Mouse (Mus musculus): ENCODE measurements around the gene Gm4869. TPM values are rescaled to one million over a fixed set of nuclear protein-coding genes. Genes with fewer than 3 reads are reported as not detected.

The Gm4869 gene
- total and polyA plus RNA-seq, 2 experiments from 2014 or later, result not detected

DNA sequence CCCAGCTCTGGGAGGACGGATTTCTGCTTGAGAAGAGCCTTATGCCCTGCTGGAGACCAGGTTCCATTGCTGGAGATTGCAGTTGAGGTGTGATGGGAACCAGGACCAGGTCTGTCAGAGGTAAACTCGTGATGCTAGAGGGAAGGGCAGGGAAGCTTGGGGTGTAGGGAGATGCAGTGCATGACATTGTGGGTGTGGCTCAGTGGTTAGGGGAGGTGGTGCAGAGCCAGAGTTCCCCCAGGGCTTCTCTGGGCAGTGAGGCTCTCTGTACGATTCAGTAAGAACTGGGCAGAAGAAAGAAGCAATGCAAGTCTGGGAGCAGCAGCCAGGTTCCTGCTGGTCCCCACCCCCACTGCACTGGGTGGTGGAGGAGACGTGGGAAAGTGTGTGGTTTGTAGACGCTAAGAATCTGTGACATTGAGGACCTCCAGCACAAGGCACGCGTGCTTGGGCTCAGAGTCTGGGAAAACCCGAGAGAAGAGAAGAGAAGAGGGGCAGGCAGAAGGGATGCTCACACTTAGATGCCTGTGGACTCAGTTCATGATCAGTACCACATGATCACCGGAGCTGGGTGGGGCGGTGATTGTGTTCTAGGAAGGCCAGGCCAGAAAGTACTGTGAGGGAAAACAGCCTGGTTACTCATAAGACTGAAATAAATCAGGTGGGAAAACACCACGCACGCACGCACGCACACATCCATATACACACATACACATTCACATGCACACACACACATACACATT is 62.2 kb downstream of the Gm4869 start:
- 76% methylated on average over 14 of the region's 14 CpGs for WGBS
- peaks cover 18% of the 10 kb centered on the region for H3K4me1 ChIP-seq (ENCODE audit: control insufficient read depth, insufficient read depth)
- no peaks in the 10 kb centered on the region for H3K9me3 ChIP-seq (replicated peaks; ENCODE audit: control insufficient read depth, low read length)
- TF ChIP-seq CTCF (IDR thresholded peaks at IDR 0.05; ENCODE audit: low read depth), result no peak
- TF ChIP-seq EP300 (IDR thresholded peaks at IDR 0.05; ENCODE audit: low read depth), result no peak
- no peak overlapping the region for H3K4me3 ChIP-seq (ENCODE audit: low read depth, low read length)
- no peak overlapping the region for H3K4me2 ChIP-seq (ENCODE audit: low read depth, low read length)
- no peaks in the 10 kb centered on the region for H3K27me3 ChIP-seq (ENCODE audit: control insufficient read depth, insufficient read depth, low read length)
- no peak overlapping the region for H3K9ac ChIP-seq (replicated peaks; ENCODE audit: low read depth, low read length)
- H3K36me3 ChIP-seq (replicated peaks; ENCODE audit: control insufficient read depth, insufficient read depth, low read length), result no peaks in the 10 kb centered on the region
- DNase-seq (ENCODE audit: low spot score) (no peak), ATAC-seq (ENCODE audit: insufficient read depth, low read depth) (no peak)
- H3K27ac ChIP-seq (ENCODE audit: low read depth), result no peak overlapping the region

DNA sequence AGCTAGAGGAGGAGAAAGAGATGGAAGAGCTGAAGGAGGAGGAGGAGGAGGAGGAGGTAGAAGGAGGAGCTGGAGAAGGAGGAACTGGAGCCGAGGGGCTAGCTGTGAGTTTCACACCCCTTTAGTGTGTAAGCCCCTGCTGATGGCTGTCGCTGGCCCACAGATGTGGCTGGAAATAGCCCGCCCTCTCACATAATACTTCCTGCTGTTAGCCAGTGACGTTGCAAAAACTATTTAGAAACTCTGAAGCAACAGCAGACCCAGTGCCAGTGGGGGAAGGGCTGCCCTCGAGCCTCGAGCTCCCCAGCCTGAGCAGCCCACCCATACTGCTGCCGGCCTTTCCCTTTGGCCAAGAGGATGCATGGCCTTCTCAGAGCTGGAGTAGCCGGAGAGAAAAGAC is 63.2 kb downstream of the Gm4869 start:
- ATAC-seq (ENCODE audit: insufficient read depth, low read depth) (no peak), DNase-seq (ENCODE audit: low spot score) (no peak)
- TF ChIP-seq EP300 (IDR thresholded peaks at IDR 0.05; ENCODE audit: low read depth) (no peak), CTCF (IDR thresholded peaks at IDR 0.05; ENCODE audit: low read depth) (no peak)
- Histone ChIP-seq H3K9me3 (replicated peaks; ENCODE audit: control insufficient read depth, low read length) (no peaks in the 10 kb centered on the region), H3K27me3 (ENCODE audit: control insufficient read depth, insufficient read depth, low read length) (no peaks in the 10 kb centered on the region), H3K4me3 (ENCODE audit: low read depth, low read length) (no peak overlapping the region), H3K4me2 (ENCODE audit: low read depth, low read length) (no peak overlapping the region), H3K27ac (ENCODE audit: low read depth) (peak overlapping the region; percentile 22; the same call in 1 of the 2 replicates), H3K36me3 (replicated peaks; ENCODE audit: control insufficient read depth, insufficient read depth, low read length) (no peaks in the 10 kb centered on the region), H3K4me1 (ENCODE audit: control insufficient read depth, insufficient read depth) (peaks cover 11% of the 10 kb centered on the region), H3K9ac (replicated peaks; ENCODE audit: low read depth, low read length) (no peak overlapping the region)
- WGBS, result 52% methylated on average over 8 of the region's 8 CpGs

DNA sequence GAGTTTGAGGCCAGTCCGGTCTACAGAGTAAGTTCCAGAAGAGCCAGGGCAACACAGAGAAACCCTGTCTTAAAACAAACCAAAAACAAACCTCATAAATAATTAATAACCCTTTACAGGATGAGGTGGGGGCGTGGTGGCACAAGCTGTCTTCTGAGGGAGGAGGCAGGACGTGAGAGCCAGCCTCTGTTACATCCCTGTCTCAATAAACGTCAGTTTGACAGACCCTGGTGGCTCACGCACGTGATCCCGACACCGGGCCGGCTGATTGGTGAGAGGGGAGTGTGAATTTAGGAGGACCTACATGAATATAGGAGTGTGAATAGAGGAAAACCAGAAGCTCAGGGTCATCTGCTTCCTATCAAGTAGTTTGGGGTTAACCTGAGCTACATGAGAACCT is 63.8 kb downstream of the Gm4869 start:
- H3K9me3 ChIP-seq (replicated peaks; ENCODE audit: control insufficient read depth, low read length), result no peaks in the 10 kb centered on the region
- DNase-seq (ENCODE audit: low spot score), result no peak
- 57% methylated on average over 9 of the region's 9 CpGs for WGBS
- TF ChIP-seq CTCF (IDR thresholded peaks at IDR 0.05; ENCODE audit: low read depth), result no peak
- no peak for TF ChIP-seq EP300 (IDR thresholded peaks at IDR 0.05; ENCODE audit: low read depth)
- H3K27me3 ChIP-seq (ENCODE audit: control insufficient read depth, insufficient read depth, low read length), result no peaks in the 10 kb centered on the region
- no peak overlapping the region for H3K9ac ChIP-seq (replicated peaks; ENCODE audit: low read depth, low read length)
- H3K4me3 ChIP-seq (ENCODE audit: low read depth, low read length), result no peak overlapping the region
- peaks cover 11% of the 10 kb centered on the region for H3K4me1 ChIP-seq (ENCODE audit: control insufficient read depth, insufficient read depth)
- H3K27ac ChIP-seq (ENCODE audit: low read depth), result no peak overlapping the region
- no peak overlapping the region for H3K4me2 ChIP-seq (ENCODE audit: low read depth, low read length)
- no peaks in the 10 kb centered on the region for H3K36me3 ChIP-seq (replicated peaks; ENCODE audit: control insufficient read depth, insufficient read depth, low read length)
- ATAC-seq (ENCODE audit: insufficient read depth, low read depth), result no peak

DNA sequence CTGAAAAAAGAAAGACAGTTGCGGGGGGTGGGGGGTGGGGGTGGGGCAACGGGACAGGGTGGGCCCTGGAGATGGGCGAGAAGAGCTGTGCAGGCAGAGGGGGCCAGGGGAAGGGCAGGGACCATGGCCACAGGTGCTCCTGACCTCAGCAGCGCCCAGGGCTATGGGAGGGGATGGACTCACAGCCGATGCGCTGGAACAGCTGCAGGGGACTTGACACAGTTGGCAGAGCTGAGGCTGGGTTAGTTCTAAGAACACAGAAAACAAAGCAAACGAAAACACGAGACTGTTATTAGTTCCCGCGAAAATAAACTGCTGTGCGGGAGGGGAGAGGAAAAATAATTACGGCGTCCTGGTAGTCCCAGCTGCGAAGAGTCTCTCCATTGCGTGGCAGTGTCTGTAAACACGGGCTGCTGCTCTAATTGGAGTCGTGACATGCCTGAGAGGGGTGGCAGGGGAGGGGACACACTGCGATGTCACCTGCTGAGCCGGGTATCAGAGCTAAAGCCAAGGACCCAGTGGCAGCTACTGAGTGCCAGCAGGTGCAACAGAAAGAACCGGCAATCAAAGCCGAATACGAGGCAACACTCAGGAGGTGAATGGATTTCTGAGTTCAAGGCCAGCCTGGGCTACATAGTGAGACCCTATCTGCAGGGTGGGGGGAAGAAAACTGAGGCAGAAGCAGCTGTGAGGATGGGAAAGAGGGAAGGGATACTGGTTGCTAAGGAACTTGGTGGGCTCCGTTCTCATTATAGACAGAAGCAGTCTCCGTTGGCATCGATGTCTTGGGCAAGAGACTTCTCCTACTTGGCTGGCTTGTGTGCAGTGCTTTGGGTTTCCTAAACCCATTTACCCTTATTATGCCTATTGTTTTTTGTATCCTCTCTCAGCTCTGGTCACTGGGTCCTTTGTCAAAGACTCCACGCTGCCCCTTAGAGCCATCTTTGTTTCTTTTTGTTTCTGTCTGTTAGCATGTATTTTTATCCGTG is 64.9 kb downstream of the Gm4869 start:
- H3K36me3 ChIP-seq (replicated peaks; ENCODE audit: control insufficient read depth, insufficient read depth, low read length), result no peaks in the 10 kb centered on the region

DNA sequence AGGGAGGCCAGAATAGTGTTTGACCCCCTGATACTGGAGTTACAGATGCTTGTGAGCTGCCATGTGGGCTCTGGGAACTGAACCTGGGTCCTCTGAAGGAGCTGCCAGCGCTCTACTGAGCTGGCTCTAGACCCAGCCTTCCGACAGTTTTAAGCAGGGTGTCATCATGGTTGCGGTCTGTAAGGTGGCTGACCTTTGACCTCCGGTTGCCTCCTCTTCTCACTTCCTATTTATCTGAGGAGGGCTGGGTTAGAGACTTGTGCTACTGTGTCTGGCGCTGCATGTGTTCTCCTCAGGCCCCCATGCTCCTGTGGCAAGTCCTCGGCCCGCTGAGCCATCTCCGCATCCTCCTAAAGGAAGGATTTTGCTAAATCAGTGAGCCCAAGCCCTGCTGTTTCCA is 68.5 kb downstream of the Gm4869 start:
- Histone ChIP-seq H3K4me2 (ENCODE audit: low read depth, low read length) (no peak overlapping the region), H3K4me1 (ENCODE audit: control insufficient read depth, insufficient read depth) (peaks cover 8% of the 10 kb centered on the region; the same call in 1 of the 2 replicates), H3K27me3 (ENCODE audit: control insufficient read depth, insufficient read depth, low read length) (no peaks in the 10 kb centered on the region), H3K9ac (replicated peaks; ENCODE audit: low read depth, low read length) (no peak overlapping the region), H3K4me3 (ENCODE audit: low read depth, low read length) (no peak overlapping the region), H3K9me3 (replicated peaks; ENCODE audit: control insufficient read depth, low read length) (no peaks in the 10 kb centered on the region), H3K36me3 (replicated peaks; ENCODE audit: control insufficient read depth, insufficient read depth, low read length) (no peaks in the 10 kb centered on the region), H3K27ac (ENCODE audit: low read depth) (no peak overlapping the region)
- TF ChIP-seq CTCF (IDR thresholded peaks at IDR 0.05; ENCODE audit: low read depth), result no peak
- no peak for TF ChIP-seq EP300 (IDR thresholded peaks at IDR 0.05; ENCODE audit: low read depth)
- no peak for ATAC-seq (ENCODE audit: insufficient read depth, low read depth)
- 76% methylated on average over 8 of the region's 8 CpGs for WGBS
- no peak for DNase-seq (ENCODE audit: low spot score)

More for the DNA sequence above, 64.9 kb downstream of the Gm4869 start:
- peaks cover 13% of the 10 kb centered on the region for H3K4me1 ChIP-seq (ENCODE audit: control insufficient read depth, insufficient read depth)
- H3K9me3 ChIP-seq (replicated peaks; ENCODE audit: control insufficient read depth, low read length), result no peaks in the 10 kb centered on the region
- no peak overlapping the region for H3K27ac ChIP-seq (ENCODE audit: low read depth)
- no peak overlapping the region for H3K4me2 ChIP-seq (ENCODE audit: low read depth, low read length)
- DNase-seq (ENCODE audit: low spot score) (no peak), ATAC-seq (ENCODE audit: insufficient read depth, low read depth) (no peak)
- H3K9ac ChIP-seq (replicated peaks; ENCODE audit: low read depth, low read length), result no peak overlapping the region
- H3K27me3 ChIP-seq (ENCODE audit: control insufficient read depth, insufficient read depth, low read length), result no peaks in the 10 kb centered on the region
- no peak for TF ChIP-seq EP300 (IDR thresholded peaks at IDR 0.05; ENCODE audit: low read depth)
- no peak for TF ChIP-seq CTCF (IDR thresholded peaks at IDR 0.05; ENCODE audit: low read depth)
- 57% methylated on average over 27 of the region's 27 CpGs for WGBS
- no peak overlapping the region for H3K4me3 ChIP-seq (ENCODE audit: low read depth, low read length)
